ENCODE assay signal across 25 mouse cellular contexts in genomic region chr10:68504586-68505152, GRCm38 (mm10). TPM values are rescaled to one million over a fixed set of nuclear protein-coding genes. Genes with fewer than 3 reads are reported as not detected.
DNase-seq lines count a peak whose midpoint lies in the region; ATAC-seq and TF ChIP-seq lines count a peak whose summit lies in the region.
"Had no signal": no experiment of that assay in that cellular context is flagged by ENCODE, and none has a peak within 500 bp of the region (broad histone marks: within the 10 kb centered on the region; RNA-seq: fewer than 3 reads in every experiment).

No protein-coding gene starts in this region.

- DNase-seq in left cerebral cortex, postnatal 4 days, result peak; percentile 7
- DNase-seq in left cerebral cortex, postnatal 25 days (ENCODE audit: low spot score in 2 of 2), result no peak
- DNase-seq in lung, postnatal 0 days (ENCODE audit: low spot score), result peak; percentile 22
- no peak for DNase-seq in lung, postnatal 10 days
- peak; percentile 16 for DNase-seq in limb, embryonic 14.5 days (ENCODE audit: low spot score)
- DNase-seq in forebrain, embryonic 10.5 days (ENCODE audit: extremely low spot score, low spot score), result no peak
- DNase-seq: adrenal gland, postnatal 25 days; B cell, adult 2 months; cerebellum, adult 8-10 months; gastrocnemius, adult 2 months; gastrocnemius, postnatal 36 days; heart, adult 2 months; heart, postnatal 14 days; kidney, adult 2 months; kidney, postnatal 36 days; liver, postnatal 0 days; lung, postnatal 4 days; midbrain, embryonic 14.5 days had no signal

- H3K9ac ChIP-seq in lung, postnatal 0 days (replicated peaks; ENCODE audit: low read depth), result no peak overlapping the region
- no peak overlapping the region for H3K9ac ChIP-seq in limb, embryonic 14.5 days (ENCODE audit: low read depth, low read length, severe bottlenecking)
- H3K9ac ChIP-seq: forebrain, embryonic 15.5 days; liver, embryonic 12.5 days; liver, postnatal 0 days had no signal

- TF ChIP-seq POLR2A in limb, embryonic 14.5 days (IDR thresholded peaks at IDR 0.05; ENCODE audit: borderline replicate concordance, extremely low read depth, insufficient read depth, insufficient read length), result no peak

- peak; percentile 31; the same call in 1 of the 2 replicates for TF ChIP-seq CTCF in lung, postnatal 0 days (IDR thresholded peaks at IDR 0.05)

- H3K27me3 ChIP-seq in lung, postnatal 0 days (replicated peaks; ENCODE audit: insufficient read depth, low read length), result no peaks in the 10 kb centered on the region
- no peaks in the 10 kb centered on the region for H3K27me3 ChIP-seq in limb, embryonic 14.5 days (ENCODE audit: control insufficient read depth, insufficient read depth, low read length)
- H3K27me3 ChIP-seq in forebrain, embryonic 10.5 days (ENCODE audit: poor library complexity, severe bottlenecking), result no peaks in the 10 kb centered on the region
- H3K27me3 ChIP-seq: forebrain, embryonic 15.5 days; liver, embryonic 12.5 days had no signal

- H3K36me3 ChIP-seq in lung, postnatal 0 days (ENCODE audit: insufficient read depth, low read length), result no peaks in the 10 kb centered on the region
- no peaks in the 10 kb centered on the region for H3K36me3 ChIP-seq in limb, embryonic 14.5 days (ENCODE audit: control insufficient read depth, insufficient read depth, low read length)
- H3K36me3 ChIP-seq in forebrain, embryonic 10.5 days (replicated peaks), result no peaks in the 10 kb centered on the region
- H3K36me3 ChIP-seq: forebrain, embryonic 15.5 days; hindbrain, embryonic 10.5 days; liver, embryonic 12.5 days had no signal

- H3K9me3 ChIP-seq in lung, postnatal 0 days (ENCODE audit: low read length), result no peaks in the 10 kb centered on the region
- H3K9me3 ChIP-seq in limb, embryonic 14.5 days (ENCODE audit: control insufficient read depth, low read length), result peaks cover 4% of the 10 kb centered on the region; the same call in 1 of the 2 replicates
- H3K9me3 ChIP-seq in forebrain, embryonic 10.5 days, result peaks cover 2% of the 10 kb centered on the region; the same call in 1 of the 2 replicates
- H3K9me3 ChIP-seq: forebrain, embryonic 15.5 days; hindbrain, embryonic 10.5 days had no signal

- no peak overlapping the region for H3K4me3 ChIP-seq in lung, postnatal 0 days (ENCODE audit: low read depth, low read length)
- H3K4me3 ChIP-seq in limb, embryonic 14.5 days (replicated peaks; ENCODE audit: low read length), result no peak overlapping the region
- H3K4me3 ChIP-seq in forebrain, embryonic 10.5 days, result no peak overlapping the region
- H3K4me3 ChIP-seq: forebrain, embryonic 15.5 days; gastrocnemius, adult 2 months; heart, adult 2 months; hindbrain, embryonic 10.5 days; layer of hippocampus, adult 2 months; left cerebral cortex, adult 2 months; liver, embryonic 12.5 days had no signal

- no peak for TF ChIP-seq EP300 in lung, postnatal 0 days (IDR thresholded peaks at IDR 0.05)

- no peak overlapping the region for H3K4me2 ChIP-seq in lung, postnatal 0 days (replicated peaks; ENCODE audit: low read depth, low read length)
- no peak overlapping the region for H3K4me2 ChIP-seq in limb, embryonic 14.5 days (replicated peaks; ENCODE audit: low read depth, low read length, severe bottlenecking)
- H3K4me2 ChIP-seq: forebrain, embryonic 15.5 days; liver, embryonic 12.5 days had no signal

- H3K4me1 ChIP-seq in lung, postnatal 0 days (ENCODE audit: insufficient read depth, low read depth, low read length), result no peaks in the 10 kb centered on the region
- peaks cover 6% of the 10 kb centered on the region for H3K4me1 ChIP-seq in limb, embryonic 14.5 days (ENCODE audit: control insufficient read depth, insufficient read depth, low read length)
- peaks cover 3% of the 10 kb centered on the region for H3K4me1 ChIP-seq in forebrain, embryonic 10.5 days
- H3K4me1 ChIP-seq: forebrain, embryonic 15.5 days; liver, embryonic 12.5 days had no signal

- H3K27ac ChIP-seq in lung, postnatal 0 days (ENCODE audit: low read length), result no peak overlapping the region
- H3K27ac ChIP-seq in limb, embryonic 14.5 days (replicated peaks; ENCODE audit: low read depth, low read length), result no peak overlapping the region
- H3K27ac ChIP-seq in forebrain, embryonic 10.5 days, result no peak overlapping the region
- H3K27ac ChIP-seq: forebrain, embryonic 15.5 days; gastrocnemius, adult 2 months; heart, adult 2 months; hindbrain, embryonic 10.5 days; layer of hippocampus, adult 2 months; left cerebral cortex, adult 2 months; liver, embryonic 12.5 days had no signal

- WGBS in lung, postnatal 0 days, result 61% methylated on average over 9 of the region's 9 CpGs
- 78% methylated on average over 9 of the region's 9 CpGs for WGBS in limb, embryonic 14.5 days
- WGBS in forebrain, embryonic 10.5 days, result 93% methylated on average over 9 of the region's 9 CpGs

- ATAC-seq in lung, postnatal 0 days, result no peak
- ATAC-seq in limb, embryonic 14.5 days (ENCODE audit: low FRiP score, low read depth), result no peak
- ATAC-seq: forebrain, embryonic 15.5 days; hindbrain, embryonic 16.5 days; liver, embryonic 12.5 days; liver, postnatal 0 days had no signal

- intact Hi-C loops in left cerebral cortex, postnatal 4 days (cut with DNase I), result no loop called here
- intact Hi-C loops in left cerebral cortex, postnatal 25 days (cut with DNase I), result no loop called here

RNA-seq across cellular contexts. Expression of gene Cabcoco1, which starts 37.0 kb away (rescaled TPM):
- 1 to 10 TPM in 1 of 2 experiments, under 1 TPM in 1; 0.80 to 1.7 TPM for total RNA-seq in left cerebral cortex, postnatal 4 days (2021)
- total RNA-seq in left cerebral cortex, postnatal 25 days (2021), result 1 to 10 TPM; 1.7 to 2.4 TPM
- 10.7 and 11.2 TPM in 2 replicates for polyA plus RNA-seq in lung, postnatal 0 days (2015; fragmentation: Nextera tagmentation; extraction: Ambion mirVana)
- polyA plus RNA-seq in limb, embryonic 14.5 days (2012; rRNA removed), result 0.44 and 0.58 TPM in 2 replicates
- 1.1 and 1.8 TPM in 2 replicates for polyA plus RNA-seq in limb, embryonic 14.5 days (2014; fragmentation: Nextera tagmentation; extraction: Ambion mirVana)
- not detected in 2 replicates for polyA plus RNA-seq in forebrain, embryonic 10.5 days (2016; fragmentation: Nextera tagmentation; extraction: Ambion mirVana)
- total RNA-seq: gastrocnemius, postnatal 36 days; monocyte, adult 5-6 weeks had no signal

Comparison
In these comparisons a context has a peak if more than half of its experiments do, and no peak if none do; other contexts are left out.
1. DNase-seq: peak in left cerebral cortex, postnatal 4 days (single experiment), lung, postnatal 0 days (single experiment) and limb, embryonic 14.5 days (single experiment); none in left cerebral cortex, postnatal 25 days (0 of 2), lung, postnatal 10 days (single experiment) and forebrain, embryonic 10.5 days (single experiment).